ENCODE assay signal across 15 mouse cellular contexts in the genomic region with DNA sequence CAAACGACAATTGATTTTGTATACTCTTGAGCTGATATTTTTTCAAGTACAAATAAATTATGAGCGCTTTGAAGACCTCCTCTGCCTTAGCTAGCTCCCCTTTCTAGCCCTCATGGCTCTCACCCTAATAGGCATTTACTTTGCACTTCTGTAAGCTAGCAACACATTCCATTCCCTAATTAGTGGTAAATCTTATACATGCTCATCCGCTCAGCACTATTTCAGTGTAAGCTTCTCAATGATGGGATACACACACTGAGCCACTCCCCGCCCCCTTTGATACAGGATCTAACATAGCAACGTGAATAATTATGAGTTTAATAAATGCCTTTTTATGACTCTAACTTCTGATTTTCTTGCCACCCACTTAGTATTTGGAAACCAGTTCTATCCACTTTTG.
"Had no signal": no experiment of that assay in that cellular context is flagged by ENCODE, and none has a peak within 500 bp of the region (broad histone marks: within the 10 kb centered on the region; RNA-seq: fewer than 3 reads in every experiment).

No protein-coding gene starts in this region.

- H3K9me3 ChIP-seq: kidney, embryonic 15.5 days; limb, embryonic 15.5 days; liver, embryonic 12.5 days; lung, embryonic 15.5 days; megakaryocyte, embryonic 14.5 days; neural tube, embryonic 12.5 days had no signal

- H3K4me3 ChIP-seq: kidney, embryonic 15.5 days; limb, embryonic 15.5 days; liver, embryonic 12.5 days; lung, embryonic 15.5 days; megakaryocyte, embryonic 14.5 days; neural tube, embryonic 12.5 days had no signal

- H3K27ac ChIP-seq: kidney, embryonic 15.5 days; limb, embryonic 15.5 days; liver, embryonic 12.5 days; lung, embryonic 15.5 days; macrophage; neural tube, embryonic 12.5 days had no signal

- ATAC-seq: liver, embryonic 12.5 days had no signal

- H3K9ac ChIP-seq: kidney, embryonic 15.5 days; limb, embryonic 15.5 days; liver, embryonic 12.5 days; lung, embryonic 15.5 days; neural tube, embryonic 12.5 days had no signal

- H3K4me2 ChIP-seq: kidney, embryonic 15.5 days; limb, embryonic 15.5 days; liver, embryonic 12.5 days; lung, embryonic 15.5 days; midbrain, embryonic 11.5 days; neural tube, embryonic 12.5 days had no signal

- H3K27me3 ChIP-seq: kidney, embryonic 15.5 days; limb, embryonic 15.5 days; liver, embryonic 12.5 days; lung, embryonic 15.5 days; megakaryocyte, embryonic 14.5 days; neural tube, embryonic 12.5 days had no signal

- H3K4me1 ChIP-seq: liver, embryonic 12.5 days; lung, embryonic 15.5 days; megakaryocyte, embryonic 14.5 days; neural tube, embryonic 12.5 days had no signal

- DNase-seq: kidney, adult 2 months; kidney, postnatal 14 days; layer of hippocampus, postnatal 36 days; lung, postnatal 14 days; right cerebral cortex, adult 18-20 months; right cerebral cortex, postnatal 25 days; thymus, postnatal 36 days had no signal

- H3K36me3 ChIP-seq: kidney, embryonic 15.5 days; limb, embryonic 15.5 days; liver, embryonic 12.5 days; lung, embryonic 15.5 days; neural tube, embryonic 12.5 days had no signal
